Mouse (Mus musculus) retina, adult 2 months (tissue): ENCODE measurements around the gene St5.

ENCODE experiments used
- DNase-seq: peaks from one replicate; pipeline ENCODE4 v3.0.0-alpha.2; 2012; ENCODE audit warnings: low read depth, low spot score

The St5 gene

GRCm38 (mm10) chr7:109484221-109484620 is 219.2 kb downstream of the St5 start:
- DNase-seq = no peak

DNA sequence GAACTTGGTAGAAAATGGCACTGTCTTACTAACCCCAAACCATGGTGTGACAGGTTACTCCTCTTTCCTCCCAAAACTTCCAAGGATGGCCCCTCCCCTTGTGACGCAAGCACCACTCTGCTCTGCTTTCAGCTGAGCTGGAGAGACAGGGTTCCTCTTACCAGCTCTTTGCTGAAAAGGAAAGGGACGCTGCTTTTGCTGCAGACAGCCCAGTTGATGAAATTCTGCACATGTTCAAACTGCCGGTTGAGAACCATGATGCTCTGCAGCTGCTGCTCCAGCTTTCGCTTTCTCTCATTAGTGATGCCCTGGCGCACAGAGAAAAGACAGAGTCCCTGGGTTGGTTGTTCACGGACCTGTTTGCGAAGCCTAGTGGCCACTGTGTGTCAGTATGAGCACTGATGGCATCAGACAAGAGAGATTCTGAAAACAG is 222.6 kb downstream of the St5 start:
- no peak for DNase-seq

GRCm38 (mm10) chr7:109477926-109478325 is 225.5 kb downstream of the St5 start:
- DNase-seq = no peak
